Mouse (Mus musculus): ENCODE data around the gene Rtf2. TPM values are rescaled to one million over a fixed set of nuclear protein-coding genes. Genes with fewer than 3 reads are reported as not detected.
A peak's percentile ranks its signal among the peaks of the same experiment; 100 is the strongest.

Gene Rtf2
- total RNA-seq, 2 experiments from 2014 or later: 39.3 to 41.1 TPM

GRCm38 (mm10) chr2:172440640-172441005, 267 bp downstream of the Rtf2 start:
- DNase-seq: no peak

DNA sequence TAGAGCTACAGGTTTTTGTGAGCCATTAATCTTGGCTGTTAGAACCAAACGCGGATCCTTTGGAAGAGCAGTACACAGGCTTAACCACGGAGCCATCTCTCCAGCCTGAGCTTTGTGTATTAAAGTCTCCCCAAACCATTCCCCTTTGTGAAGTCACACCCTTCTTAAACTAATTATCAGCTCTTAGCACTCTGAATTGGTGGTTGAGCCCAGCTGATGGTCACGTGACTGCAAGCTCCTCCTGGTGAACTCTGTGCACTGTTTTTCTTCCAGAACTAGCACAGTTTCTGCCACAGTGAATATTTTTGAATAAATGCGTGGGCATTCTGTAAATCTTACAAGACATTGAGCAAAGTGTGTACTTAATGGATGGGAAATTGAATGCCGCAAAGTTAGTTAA, 820 bp downstream of the Rtf2 start:
- no peak for DNase-seq

GRCm38 (mm10) chr2:172445617-172446016, 5.3 kb downstream of the Rtf2 start:
- DNase-seq: no peak

- DNase-seq: peak; percentile 35
Observed at GRCm38 (mm10) chr2:172447317-172447716, 7.0 kb downstream of the Rtf2 start.

DNA sequence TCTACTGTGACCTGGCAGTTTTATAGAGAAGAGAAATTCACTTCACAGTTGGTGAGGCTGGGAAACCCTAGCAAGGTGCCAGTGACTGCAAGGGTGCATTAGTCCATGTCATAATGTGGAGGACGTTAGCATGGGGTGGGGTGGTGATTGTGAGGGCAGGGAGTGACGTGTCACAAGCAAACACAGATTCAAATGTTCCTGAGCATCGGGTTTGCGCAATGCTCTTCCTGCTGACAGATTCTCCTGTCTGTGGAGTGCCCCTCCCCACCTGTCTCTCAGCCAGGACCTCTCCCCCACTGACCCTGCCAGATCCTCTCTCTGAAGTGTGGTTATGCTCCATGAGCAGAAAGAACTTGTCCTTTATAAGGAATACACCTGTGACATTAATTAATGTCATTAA, 8.0 kb downstream of the Rtf2 start:
- DNase-seq: no peak

DNA sequence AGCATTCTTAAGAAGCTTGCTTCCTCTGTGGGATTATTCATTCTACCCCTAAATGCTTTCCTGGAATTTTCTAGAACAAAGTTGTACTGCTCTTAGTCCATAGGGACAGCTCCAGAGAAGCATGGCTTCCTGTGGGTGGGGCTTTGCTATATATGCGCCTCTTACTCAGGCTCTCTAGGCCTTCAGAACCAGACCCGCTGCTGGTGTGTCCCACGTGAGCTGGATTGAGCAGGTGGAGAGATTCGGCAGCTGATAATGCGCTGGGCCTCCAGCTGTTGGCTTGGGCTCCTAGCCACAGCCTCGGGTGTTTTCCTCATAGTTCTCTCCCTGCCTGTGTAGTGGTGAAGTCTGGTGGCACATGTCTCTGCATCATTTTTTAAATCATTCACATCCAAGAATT, 10.3 kb downstream of the Rtf2 start:
- no peak for DNase-seq

DNA sequence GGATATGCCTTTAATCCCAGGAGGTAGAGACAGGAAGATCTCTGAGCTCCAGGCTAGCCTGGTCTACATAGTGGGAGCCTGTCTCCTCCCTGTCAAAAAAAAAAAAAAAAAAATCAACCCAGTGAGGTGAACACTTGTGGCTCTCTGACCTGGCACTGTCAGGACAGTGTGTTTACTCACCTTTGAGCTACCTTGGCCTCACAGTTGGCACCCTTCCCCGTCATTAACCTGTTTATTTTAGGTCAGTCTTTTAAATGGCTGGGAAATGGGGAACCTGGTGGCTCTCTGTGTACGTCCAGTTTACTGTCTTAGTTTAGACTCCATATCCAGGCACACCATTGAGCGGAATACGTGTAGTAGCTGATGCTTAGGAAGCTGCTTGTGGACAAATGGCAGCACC, 11.7 kb downstream of the Rtf2 start:
- DNase-seq: no peak

GRCm38 (mm10) chr2:172452458-172452857, 12.1 kb downstream of the Rtf2 start:
- no peak for DNase-seq

GRCm38 (mm10) chr2:172458496-172458895, 18.1 kb downstream of the Rtf2 start, which contains the start of gene Gcnt7:
TSS of gene Gcnt7 (minus strand) at chr2:172458596.
- no peak for DNase-seq

DNA sequence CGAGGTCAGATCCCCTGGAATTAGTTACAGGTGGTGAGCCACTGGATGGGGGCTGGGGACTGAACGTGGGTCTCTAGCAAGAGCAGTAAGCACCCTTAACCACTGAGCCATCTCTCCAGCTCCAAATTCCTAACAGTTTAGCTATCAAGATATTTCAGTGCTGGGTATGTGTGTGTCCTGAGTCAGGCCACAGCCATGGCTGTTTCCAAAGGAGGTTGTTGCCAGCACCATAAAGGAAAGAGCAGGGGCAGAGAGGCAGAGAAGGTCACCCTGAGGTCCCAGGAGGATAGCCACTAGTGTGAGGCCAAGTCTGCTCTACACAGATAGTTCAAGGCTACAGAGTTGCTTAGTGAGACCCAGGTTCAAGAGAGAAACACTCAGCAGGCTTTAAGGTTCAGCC, 20.3 kb downstream of the Rtf2 start:
- DNase-seq: no peak

DNA sequence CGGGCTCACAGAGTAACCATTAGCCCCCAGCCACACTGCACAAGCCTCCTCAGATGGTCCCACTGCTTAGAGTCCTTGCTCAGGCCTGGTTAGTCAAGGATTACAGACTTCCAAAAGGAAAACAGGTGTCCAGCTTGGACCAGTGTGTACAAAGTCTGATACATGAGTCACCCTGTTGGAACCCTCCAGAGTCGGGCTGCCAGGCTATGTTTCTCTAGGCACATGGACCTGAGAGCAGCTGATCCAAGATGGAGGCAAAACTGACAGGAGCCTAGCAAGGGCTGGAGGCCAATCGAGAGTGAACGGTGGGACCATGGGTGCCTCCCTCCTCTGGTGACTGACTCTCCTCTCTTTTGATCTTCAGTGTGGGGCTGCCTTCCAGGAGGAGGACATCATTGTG, 22.5 kb downstream of the Rtf2 start:
- no peak for DNase-seq

GRCm38 (mm10) chr2:172466427-172467132, 26.2 kb downstream of the Rtf2 start:
- DNase-seq: no peak

GRCm38 (mm10) chr2:172467206-172467605, 26.9 kb downstream of the Rtf2 start:
- no peak for DNase-seq

GRCm38 (mm10) chr2:172468346-172468819, 28.0 kb downstream of the Rtf2 start:
- DNase-seq: peak; percentile 47

DNA sequence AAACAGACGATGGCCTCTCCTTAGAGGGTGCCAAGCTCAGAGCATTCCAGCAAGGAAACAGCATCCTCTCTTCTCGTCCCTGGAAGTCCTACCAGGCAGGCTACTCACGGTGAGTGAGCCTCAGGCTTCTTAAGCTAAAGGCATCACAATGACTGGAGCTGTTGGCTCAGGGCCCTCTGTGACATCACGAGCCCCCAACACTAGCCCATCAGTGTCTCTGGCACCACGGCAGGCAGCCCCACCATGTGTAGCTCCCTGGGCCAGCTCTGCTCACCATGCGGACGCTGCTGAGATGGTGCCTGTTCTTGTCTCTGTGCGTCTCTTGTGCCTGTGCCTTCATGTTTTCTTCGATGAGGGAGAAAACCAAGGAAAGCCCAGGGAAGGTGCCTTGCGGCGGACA, 32.0 kb downstream of the Rtf2 start, which contains the start of gene Fam209:
Fam209 (plus strand) TSS at position 203 of the 400 bp plus-strand sequence.
- DNase-seq: no peak

GRCm38 (mm10) chr2:172473591-172473990, 33.2 kb downstream of the Rtf2 start:
- DNase-seq: no peak

DNA sequence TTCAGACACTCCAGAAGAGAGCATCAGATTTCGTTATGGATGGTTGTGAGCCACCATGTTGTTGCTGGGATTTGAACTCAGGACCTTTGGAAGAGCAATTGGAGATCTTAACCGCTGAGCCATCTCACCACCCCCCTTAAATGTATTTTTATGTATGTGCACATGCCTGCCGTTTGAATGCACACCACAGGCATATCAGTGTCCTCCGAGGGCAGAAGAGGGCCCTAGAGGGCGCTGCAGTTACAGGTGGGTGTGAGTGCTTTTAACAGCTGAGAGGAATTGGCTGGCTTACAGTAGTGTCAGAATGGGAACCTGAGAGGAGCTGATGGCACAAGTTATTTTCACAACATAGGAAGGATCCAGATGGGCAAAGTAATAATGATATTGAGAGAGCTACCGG, 34.6 kb downstream of the Rtf2 start:
- peak; percentile 41 for DNase-seq

- DNase-seq: no peak
Observed at GRCm38 (mm10) chr2:172476707-172477260, 36.4 kb downstream of the Rtf2 start.

GRCm38 (mm10) chr2:172477350-172477749, 37.0 kb downstream of the Rtf2 start:
- no peak for DNase-seq

DNA sequence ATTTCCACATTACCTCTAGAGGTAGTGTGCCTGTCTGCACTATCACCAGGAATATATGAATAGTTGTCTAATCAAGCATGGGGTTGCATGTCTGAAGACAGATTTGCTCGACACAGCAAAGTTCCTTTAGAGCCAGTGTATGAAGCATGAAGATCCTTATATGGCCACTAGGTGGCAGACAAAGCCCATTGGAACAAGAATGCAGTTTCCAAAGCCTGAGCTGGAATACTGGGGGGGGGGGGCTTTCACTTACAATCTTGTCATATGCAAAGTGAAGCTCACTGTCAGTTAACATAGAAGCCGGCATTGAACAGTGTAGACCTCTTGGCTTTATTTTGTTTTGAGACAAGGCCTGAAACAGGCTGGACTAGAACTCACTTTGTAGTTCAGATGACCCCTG, 37.5 kb downstream of the Rtf2 start:
- DNase-seq: peak; percentile 65

DNA sequence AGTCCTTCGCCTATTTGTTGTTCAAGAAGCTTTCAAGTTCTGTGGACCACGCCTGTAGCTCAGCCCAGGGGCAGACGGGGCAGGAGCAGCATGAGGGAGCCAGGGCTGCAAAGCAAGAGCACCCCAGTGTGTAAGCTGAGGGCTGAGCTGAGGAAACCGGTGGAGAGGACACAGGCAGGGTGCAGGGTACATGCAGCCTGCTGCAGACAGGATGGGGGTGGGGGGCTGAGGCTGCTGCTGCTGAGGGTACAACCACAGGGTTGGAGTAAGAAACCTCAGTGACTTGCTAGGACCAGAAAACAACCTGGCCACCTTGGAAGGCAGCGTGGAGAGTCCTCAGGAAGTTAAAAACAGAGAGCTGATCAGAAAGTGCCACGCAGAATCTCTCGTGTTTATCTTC, 39.9 kb downstream of the Rtf2 start:
- no peak for DNase-seq

GRCm38 (mm10) chr2:172481654-172482385, 41.5 kb downstream of the Rtf2 start:
- no peak for DNase-seq

DNA sequence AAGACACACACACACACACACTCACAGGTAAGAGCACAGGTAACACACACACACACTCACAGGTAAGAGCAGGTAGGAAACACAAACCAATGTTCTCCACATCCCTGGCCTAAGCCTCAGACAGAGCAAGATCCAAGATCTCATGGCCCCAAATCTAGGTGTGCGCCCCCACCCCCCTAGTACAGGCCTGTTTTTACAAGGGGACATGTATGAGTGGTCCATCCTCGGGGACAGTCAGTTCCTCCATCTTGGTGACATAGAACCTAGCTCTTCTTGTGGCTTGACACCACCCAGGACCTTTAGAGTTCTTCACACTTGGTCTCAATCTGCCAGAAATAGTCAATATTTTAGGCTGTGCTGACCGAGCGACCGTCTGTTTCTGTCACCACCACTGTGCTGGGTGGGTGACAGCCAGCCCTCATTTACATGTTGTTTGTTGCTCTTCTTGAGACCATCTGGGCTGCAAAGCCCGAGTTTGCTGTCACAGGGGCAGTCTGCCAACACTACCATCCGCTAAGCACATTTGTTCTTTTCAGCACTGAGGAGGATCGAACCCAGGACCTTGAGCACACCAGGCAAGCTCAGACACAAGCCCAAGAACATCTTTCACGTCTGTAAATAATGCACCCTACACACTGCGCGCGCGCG, 43.5 kb downstream of the Rtf2 start:
- no peak for DNase-seq

Measured in heart, postnatal 4 days (tissue).